Mouse (Mus musculus) bone marrow macrophage, adult 2 months (primary cell): ENCODE measurements around the gene Me3. TPM values are rescaled to one million over a fixed set of nuclear protein-coding genes. Genes with fewer than 3 reads are reported as not detected.

ENCODE experiments used
- H3K27ac ChIP-seq: 2 replicates; pipeline ENCODE4 v1.5.1; 2012; ENCODE audit warnings: low read depth, low read length; ENCODE audit not compliant: insufficient read depth
- H3K4me1 ChIP-seq: 2 replicates; pipeline ENCODE4 v1.6.1; 2012; ENCODE audit warnings: low read length; ENCODE audit not compliant: control insufficient read depth, insufficient read depth
- H3K4me3 ChIP-seq: 2 replicates; pipeline ENCODE4 v1.5.1; 2012; ENCODE audit warnings: mild to moderate bottlenecking, low read length, moderate library complexity; ENCODE audit not compliant: insufficient read depth
- CTCF ChIP-seq: IDR thresholded peaks from 2 replicates; pipeline ENCODE4 v1.5.1; 2012; ENCODE audit warnings: low read depth, mild to moderate bottlenecking, low read length, moderate library complexity
- POLR2A ChIP-seq: IDR thresholded peaks from 2 replicates; pipeline ENCODE4 v1.6.1; 2012; ENCODE audit warnings: mild to moderate bottlenecking, low read depth, low read length, borderline replicate concordance
- polyA plus RNA-seq: library from polyadenylated mRNA; stranded (reverse); fragments of >200 nt; gene quantifications from 2 replicates; pipeline ENCODE4 v1.2.4, GENCODE M21; 2012; ENCODE audit not compliant: missing spikeins, insufficient read depth, insufficient read length

Me3 gene
- polyA plus RNA-seq, 1 experiment = not detected

GRCm38 (mm10) chr7:89628006-89628405 lies 4.2 kb upstream of the Me3 start:
- no peak overlapping the region for H3K27ac ChIP-seq
- no peak for TF ChIP-seq POLR2A
- no peak for TF ChIP-seq CTCF
- H3K4me3 ChIP-seq = no peak overlapping the region
- 0 out of 2 replicates have a peak, but pooled peaks cover under 1% of the 10 kb centered on the region for H3K4me1 ChIP-seq

- TF ChIP-seq CTCF (no peak), POLR2A (no peak)
- Histone ChIP-seq H3K4me1 (0 out of 2 replicates have a peak, but pooled peaks cover 3% of the 10 kb centered on the region), H3K27ac (no peak overlapping the region), H3K4me3 (no peak overlapping the region)
Observed at GRCm38 (mm10) chr7:89629006-89629405, 3.2 kb upstream of the Me3 start.

GRCm38 (mm10) chr7:89629914-89630313 lies 2.3 kb upstream of the Me3 start:
- no peak overlapping the region for H3K4me3 ChIP-seq
- TF ChIP-seq POLR2A (no peak), CTCF (no peak)
- H3K27ac ChIP-seq = no peak overlapping the region
- H3K4me1 ChIP-seq = 0 out of 2 replicates have a peak, but pooled peaks cover 3% of the 10 kb centered on the region

GRCm38 (mm10) chr7:89630796-89631195 lies 1.4 kb upstream of the Me3 start:
- no peak overlapping the region for H3K27ac ChIP-seq
- TF ChIP-seq CTCF (no peak), POLR2A (no peak)
- 0 out of 2 replicates have a peak, but pooled peaks cover 3% of the 10 kb centered on the region for H3K4me1 ChIP-seq
- no peak overlapping the region for H3K4me3 ChIP-seq

GRCm38 (mm10) chr7:89640533-89640932 lies 8.3 kb downstream of the Me3 start:
- Histone ChIP-seq H3K27ac (no peak overlapping the region), H3K4me3 (no peak overlapping the region), H3K4me1 (no peaks in the 10 kb centered on the region)
- TF ChIP-seq CTCF (no peak), POLR2A (no peak)

- no peak overlapping the region for H3K4me3 ChIP-seq
- H3K27ac ChIP-seq = no peak overlapping the region
- TF ChIP-seq CTCF = no peak
- TF ChIP-seq POLR2A = no peak
- H3K4me1 ChIP-seq = no peaks in the 10 kb centered on the region
Observed at GRCm38 (mm10) chr7:89640944-89641661, 8.9 kb downstream of the Me3 start.

GRCm38 (mm10) chr7:89645015-89645414 lies 12.8 kb downstream of the Me3 start:
- TF ChIP-seq POLR2A = no peak
- no peaks in the 10 kb centered on the region for H3K4me1 ChIP-seq
- H3K4me3 ChIP-seq = no peak overlapping the region
- no peak overlapping the region for H3K27ac ChIP-seq

GRCm38 (mm10) chr7:89647864-89648263 lies 15.7 kb downstream of the Me3 start:
- no peak overlapping the region for H3K27ac ChIP-seq

GRCm38 (mm10) chr7:89657183-89657582 lies 25.0 kb downstream of the Me3 start:
- no peaks in the 10 kb centered on the region for H3K4me1 ChIP-seq
- TF ChIP-seq POLR2A = no peak
- TF ChIP-seq CTCF = no peak
- H3K4me3 ChIP-seq = no peak overlapping the region
- no peak overlapping the region for H3K27ac ChIP-seq

More at GRCm38 (mm10) chr7:89647864-89648263, 15.7 kb downstream of the Me3 start:
- TF ChIP-seq POLR2A (no peak), CTCF (no peak)
- Histone ChIP-seq H3K4me3 (no peak overlapping the region), H3K4me1 (no peaks in the 10 kb centered on the region)

- Histone ChIP-seq H3K4me3 (no peak overlapping the region), H3K27ac (no peak overlapping the region), H3K4me1 (no peaks in the 10 kb centered on the region)
- TF ChIP-seq CTCF (no peak), POLR2A (no peak)
Observed at GRCm38 (mm10) chr7:89657692-89658212, 25.6 kb downstream of the Me3 start.
